Mouse (Mus musculus) cerebellum, adult (tissue): ENCODE measurements at regions not wholly inside any gene's neighbourhood (a gene's known extent, or its start where the extent isn't known, plus 50 kb on each side); places are given as distances from the start of the nearest gene placed in this dataset.

Experiments used
- ATAC-seq: cut with Nextera tagmentation; 2 replicates; pipeline ENCODE4 v1.9.2; 2017; ENCODE audit warnings: mild to moderate bottlenecking, moderate library complexity, mixed read lengths; ENCODE audit not compliant: insufficient number of reproducible peaks, low FRiP score, low TSS enrichment

DNA sequence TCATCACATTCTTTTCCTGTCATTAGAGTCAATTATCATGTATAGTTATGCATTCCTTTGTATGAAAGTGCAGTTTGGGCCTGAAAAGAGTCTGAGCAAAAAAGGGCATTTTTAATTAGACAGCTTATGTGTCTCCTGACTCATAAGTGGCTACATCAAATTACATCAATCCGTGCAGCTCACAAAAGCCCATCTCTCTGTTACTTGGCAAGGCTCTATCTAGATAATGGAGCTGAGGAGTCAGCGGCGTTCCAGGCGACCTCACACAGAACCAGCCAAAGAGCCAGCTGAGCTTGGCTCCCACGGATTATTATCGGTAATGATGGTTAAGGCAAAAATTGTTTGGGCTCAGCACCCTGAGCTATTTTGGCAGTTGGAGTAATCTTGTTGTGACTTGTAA is 176.5 kb upstream of the Fat1 start:
- ATAC-seq: 0 out of 2 replicates have a peak, but pooled peaks have one; percentile 26

DNA sequence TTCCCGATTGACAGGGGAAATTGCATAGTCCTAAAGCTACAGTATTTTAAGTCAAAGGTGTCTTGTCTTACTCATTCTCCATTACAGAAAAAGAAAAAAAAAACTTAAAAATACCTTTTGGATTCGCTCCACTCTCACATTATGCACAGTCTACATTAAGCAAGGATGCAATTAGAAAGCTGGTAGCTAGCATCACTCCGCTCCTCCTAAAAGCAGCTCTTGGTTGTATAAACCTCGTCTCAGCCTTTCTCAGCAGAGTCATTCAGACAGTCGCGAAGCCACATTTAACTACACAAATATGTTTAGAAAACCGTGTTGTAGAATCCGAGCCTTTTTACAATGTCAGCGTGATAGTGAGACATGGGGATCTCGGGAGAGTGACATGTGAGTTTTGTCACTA is 172.5 kb upstream of the Fat1 start:
- ATAC-seq: no peak

DNA sequence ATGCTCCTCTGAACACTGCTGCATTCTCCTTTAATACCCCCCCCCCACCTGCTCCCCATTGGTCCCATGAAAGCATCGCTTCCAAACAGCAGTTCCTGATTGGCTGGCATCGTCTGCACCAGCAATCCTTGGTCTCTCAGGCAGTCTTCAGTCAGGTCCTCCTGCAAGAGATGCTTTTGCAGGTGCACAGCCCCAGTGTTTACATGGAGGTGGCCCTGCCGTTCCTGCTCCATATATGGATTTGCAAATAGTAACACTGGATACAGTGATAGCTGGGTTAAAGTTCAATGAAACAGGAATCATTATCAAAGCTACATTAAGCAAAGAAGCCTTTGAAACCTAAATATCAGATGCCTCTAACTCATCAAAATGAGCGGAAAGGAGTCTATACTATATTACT is 170.1 kb upstream of the Fat1 start:
- ATAC-seq: no peak

DNA sequence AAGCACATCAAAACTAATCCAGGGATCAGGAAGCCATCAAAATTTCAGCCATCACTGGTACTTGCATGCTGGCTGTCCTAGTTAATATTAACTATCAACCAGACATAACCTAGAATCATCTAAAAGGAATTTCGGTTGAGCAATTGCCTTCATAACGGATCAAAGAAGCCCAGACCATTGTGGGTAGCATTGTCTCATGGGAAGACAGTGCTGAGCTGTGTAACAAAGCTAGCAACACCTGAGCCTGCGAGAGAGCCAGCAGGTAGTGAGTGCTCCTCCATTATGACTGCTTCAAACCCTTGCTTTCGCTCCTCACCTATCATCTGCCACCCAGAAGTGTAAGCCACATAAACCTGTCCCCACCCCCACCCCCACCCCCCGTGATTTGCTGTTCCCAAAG is 169.6 kb upstream of the Fat1 start:
- no peak for ATAC-seq

DNA sequence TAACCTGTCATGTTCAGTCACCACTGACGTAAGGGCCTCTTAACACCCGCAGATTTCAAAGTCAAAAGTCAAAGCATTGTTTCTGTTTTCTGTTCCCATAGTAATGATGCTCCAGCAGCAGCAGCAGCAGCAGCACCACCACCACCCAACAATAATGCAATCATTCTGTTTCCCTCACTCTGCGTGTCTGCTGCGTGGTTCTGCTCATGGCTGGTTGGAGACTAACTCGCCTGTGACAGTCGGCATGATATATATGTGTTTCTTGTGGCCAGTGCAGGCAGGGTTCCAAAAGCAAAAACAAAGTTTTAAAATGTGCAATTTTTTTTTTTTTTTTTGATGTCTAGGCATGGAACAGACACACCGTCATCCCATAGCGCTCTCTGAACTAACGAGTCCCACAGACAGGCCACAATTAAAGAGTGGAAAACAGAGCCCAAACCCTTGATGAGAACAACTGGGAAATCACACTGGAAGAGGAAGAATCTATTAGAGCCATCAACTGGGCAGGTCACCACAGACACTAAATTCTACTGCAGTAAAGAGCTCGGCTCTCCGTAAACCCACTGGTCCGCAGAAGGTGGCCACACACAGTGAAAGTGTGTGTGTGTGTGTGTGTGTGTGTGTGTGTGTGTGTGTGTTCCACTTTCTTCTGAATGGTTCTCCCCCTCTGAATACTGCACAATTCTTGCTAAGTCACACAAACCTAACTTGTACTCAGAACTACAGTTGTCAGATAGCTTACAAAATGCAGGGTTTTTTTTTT is 169.0 kb upstream of the Fat1 start:
- no peak for ATAC-seq

DNA sequence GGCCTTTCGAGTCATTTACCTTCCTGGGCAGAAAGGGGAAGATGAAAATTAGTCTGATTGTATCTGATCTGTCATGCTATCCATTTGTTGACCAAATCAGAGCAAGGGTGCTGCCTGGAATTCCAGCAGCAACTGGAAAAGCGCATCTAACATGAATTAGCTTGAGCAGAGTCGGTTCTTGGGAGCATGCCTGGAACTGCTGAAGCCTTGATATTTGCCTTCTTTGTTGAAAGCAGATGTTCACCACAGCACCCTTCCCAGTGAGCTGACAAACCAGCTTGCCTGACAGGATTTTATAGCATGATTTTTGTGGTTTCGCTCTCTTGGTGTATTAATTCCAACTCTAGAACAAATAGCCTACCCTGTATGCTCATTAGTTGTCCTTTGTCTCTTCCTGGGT is 168.0 kb upstream of the Fat1 start:
- ATAC-seq: no peak

DNA sequence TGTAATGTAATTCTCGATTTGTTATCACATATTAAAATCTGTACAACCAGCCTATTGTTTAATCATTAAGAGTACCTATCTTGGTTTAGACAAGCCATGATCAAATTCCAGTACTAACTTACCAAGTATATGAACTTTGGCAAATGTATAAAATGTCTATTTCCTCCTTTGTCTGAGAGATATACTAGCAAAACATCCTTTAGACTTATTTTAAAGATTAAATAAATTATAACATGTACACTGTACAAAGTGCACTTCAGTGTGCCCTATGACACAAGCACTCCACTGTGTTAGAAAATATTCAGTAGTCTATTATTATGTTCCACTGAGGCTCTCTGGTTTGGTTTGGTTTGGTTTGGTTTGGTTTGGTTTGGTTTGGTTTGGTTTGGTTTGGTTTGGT is 156.0 kb upstream of the Fat1 start:
- ATAC-seq: no peak

DNA sequence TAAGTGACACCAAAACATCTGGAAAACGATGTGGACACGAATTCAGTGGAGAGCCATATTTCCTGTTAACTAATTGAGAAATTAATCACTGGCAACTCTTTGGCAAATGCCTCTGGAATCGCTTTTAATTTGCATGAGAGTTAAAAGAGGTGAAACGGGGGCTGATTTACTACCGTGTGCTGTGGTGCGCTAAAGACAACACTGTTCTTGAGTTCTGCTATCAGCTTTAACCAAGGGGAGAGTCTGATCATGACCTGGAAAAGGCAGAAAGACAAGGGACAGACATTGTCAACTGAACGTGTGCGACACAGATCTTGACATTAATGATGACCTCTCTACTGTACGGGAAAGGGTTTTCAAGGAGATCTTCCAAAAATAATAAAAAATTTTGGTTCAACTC is 152.8 kb upstream of the Fat1 start:
- no peak for ATAC-seq

DNA sequence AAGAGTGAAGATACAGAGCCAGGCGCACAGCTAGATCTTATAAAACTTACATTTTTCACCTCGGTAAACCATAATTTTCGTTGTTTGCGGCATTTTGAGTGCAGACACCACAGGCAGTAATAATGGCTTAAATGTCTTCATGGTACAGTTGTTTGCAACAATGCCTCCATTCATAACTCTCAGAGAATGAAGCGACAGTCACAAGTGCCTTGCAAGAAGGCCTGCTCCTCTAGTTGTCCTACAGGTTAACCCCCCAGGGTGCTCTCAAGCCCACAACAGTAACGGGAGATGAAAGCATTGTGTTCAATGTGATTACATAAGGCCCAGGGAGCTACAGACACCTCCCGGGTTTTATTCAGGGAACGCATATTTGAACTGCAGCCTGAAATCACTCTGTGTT is 150.1 kb upstream of the Fat1 start:
- ATAC-seq: no peak

DNA sequence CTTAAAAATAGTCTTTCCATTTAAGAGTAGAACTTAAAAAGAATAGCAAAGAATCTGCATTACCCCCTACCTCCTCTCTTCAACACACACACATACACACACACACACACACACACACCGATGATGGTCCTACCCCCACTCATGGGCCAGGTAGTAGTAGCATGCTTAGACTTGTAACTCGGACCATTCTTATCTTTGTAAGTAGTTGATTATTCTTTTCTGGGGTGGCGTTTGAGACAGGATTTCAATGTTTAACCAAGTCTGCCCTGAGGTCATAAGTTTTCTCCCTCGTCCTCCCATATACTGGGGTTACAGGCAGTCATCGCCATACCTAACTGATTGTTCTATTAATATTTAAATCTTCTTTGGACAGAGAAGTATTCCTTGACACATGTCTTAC is 148.5 kb upstream of the Fat1 start:
- no peak for ATAC-seq

DNA sequence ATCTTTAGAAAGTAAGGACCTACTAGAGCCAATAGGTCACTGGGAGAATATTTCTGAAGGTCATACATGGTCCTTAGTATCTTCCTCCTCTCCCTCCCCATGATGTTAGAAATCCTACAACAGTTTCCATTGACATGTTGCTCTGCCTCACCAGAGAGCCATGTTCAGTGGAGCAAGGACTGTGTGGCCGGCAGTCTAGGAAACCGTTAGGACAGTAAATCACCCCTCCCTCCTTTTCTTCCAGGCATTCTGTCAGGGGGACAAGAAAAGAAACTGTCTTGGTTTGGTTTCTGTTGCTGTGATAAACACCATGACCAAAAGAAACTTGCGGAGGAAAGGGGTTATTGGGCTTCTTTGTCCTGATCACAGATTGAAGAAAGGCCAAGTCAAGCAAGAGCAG is 147.0 kb upstream of the Fat1 start:
- ATAC-seq: no peak

DNA sequence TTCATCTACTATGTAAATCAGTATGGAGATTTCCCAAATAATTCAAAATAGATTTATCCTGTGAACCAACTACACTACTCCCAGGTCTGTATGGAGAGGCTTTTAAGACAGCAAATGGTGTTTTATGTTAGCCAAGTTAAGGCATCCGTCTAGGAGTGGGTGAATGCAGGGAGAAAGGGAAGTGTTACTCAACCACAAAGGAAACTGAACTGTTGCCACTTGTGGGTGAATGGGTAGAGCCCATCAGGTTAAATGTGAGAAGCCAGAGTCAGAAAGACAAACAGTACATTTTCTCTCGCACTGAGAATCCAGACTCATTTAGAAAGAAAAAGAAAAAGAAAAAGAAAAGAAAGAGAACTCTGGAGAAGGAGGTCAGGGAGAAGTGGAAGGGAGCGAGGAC is 135.7 kb upstream of the Fat1 start:
- ATAC-seq: no peak

DNA sequence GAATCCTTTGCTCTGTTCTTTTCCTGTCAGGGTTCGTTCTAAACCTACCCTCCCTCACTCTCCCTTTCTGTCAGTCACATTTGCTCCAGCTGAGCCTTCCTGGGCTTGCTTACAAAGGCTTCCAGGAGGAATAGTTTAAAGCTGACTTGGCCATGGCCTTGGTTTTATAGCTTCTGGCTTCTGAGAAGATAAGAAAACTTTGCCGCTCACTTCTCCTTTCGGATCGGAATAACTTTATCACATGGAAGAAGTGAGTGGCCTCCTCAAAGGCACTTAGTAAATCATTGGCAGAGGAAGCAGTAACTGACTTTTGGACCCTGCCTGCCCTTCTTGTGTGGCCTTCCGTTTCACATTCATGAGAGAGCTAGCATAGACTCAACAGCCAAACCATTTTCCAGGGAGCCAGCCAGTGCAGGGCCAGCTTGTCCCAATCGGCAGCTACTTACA is 134.4 kb upstream of the Fat1 start:
- no peak for ATAC-seq

DNA sequence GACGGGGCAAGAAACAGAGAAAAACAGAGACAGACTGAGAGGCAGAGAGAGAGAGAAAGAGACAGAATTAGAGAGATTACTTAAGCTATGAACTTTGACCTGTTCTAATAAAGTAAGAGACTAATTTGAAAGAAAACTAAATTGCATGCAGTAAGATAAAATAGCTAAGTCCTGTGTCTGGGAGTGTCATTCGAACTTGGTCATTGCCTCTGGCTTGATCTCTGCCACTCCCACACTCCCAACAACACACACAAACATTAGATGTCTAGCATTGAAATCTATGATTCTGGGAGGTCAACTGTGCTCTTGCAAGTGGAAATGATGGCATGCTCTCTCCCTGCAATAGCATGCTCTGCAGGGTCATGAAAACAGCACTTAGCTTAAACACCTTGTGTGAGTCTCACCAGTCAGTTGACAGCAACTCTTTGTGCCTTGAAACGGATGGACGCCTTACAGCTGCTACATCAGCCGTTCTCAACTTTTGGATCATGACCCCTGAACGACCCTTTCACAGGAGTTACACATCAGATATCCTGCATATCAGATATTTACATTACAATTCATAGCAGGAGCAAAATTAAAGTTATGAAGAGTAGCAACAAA is 133.5 kb upstream of the Fat1 start:
- ATAC-seq: no peak

DNA sequence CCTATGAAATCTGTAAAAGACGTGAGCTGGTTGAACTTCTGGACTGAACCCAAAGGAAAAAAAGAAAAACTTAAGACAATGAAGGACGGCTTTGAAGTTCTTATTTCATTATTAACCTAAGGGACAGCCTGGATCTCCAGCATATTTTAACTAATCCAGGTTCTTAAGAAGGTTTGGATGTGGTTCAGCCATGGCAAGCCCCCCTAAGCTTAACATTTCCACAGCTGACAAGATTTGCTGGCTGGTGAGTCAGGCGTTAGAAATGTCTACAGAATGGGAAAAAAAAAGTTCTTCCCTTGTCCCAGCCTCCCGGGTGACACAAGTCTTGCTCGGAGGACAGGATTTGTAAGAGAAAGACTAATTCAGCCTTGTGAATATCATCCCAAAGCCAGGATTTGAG is 132.9 kb upstream of the Fat1 start:
- ATAC-seq: no peak

DNA sequence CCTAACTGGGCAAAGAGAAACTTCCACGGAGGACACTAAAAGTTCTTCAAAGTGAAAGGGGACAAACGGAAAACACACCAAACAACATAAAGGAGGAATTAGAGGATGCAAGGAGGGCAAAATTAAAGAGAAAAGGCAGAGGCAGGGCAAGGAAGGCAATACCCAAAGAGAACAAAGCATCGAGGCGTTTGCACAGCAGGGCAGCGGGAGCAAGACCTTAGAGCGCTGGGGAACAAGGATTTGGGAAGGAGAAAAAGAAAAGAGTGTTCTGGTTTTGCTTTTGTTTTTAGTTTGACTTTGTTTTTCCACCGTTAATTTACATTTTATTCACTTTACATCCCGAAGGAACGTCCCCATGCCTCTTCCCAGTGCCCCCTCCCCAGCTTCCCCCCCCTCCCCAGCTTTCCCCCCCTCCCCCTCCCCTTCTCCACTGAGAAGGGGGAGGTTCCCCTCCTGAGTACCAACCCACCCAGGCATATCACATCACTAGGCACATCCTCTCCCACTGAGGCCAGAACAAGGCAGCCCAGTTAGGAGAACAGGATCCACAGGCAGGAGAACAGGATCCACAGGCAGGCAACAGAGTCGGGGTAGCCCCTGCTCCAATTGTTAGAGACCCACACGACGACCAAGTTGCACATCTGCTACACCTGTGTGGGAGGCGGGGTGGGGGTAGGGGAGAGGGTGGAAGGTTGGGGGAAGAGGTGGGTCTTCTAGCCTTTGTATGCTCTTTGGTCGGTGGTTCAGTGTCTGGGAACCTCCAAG is 130.7 kb upstream of the Fat1 start:
- ATAC-seq: no peak

DNA sequence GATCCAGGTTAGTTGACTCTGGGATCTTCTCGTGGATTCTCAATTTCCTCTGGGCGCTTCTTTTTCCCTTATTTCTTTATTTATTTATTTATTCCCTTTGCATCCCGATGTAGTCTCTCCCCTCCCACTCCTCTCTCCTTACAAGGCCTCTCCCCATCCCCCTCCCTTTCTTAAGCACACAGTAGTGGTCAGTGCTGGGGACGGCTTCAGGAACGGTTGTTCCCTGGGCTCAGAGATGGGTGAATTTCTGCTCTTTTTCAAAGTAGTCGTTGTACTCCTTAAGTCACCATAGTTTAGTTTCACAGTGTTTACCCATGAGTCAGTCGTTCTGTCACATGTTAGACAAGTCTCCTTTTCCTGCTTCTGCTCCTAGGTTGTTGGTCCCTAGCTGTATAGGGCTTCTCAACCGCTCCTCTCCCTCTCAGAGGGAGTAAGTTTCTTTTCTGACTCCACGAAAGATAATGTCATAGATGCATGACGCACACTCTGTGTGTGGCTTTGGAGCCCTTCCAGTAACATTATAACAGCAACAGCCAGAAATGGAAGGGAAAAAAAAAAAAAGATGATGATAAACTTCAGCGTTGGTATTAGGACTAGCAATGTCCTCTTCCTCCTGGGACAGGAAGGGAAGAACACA is 129.9 kb upstream of the Fat1 start:
- no peak for ATAC-seq

DNA sequence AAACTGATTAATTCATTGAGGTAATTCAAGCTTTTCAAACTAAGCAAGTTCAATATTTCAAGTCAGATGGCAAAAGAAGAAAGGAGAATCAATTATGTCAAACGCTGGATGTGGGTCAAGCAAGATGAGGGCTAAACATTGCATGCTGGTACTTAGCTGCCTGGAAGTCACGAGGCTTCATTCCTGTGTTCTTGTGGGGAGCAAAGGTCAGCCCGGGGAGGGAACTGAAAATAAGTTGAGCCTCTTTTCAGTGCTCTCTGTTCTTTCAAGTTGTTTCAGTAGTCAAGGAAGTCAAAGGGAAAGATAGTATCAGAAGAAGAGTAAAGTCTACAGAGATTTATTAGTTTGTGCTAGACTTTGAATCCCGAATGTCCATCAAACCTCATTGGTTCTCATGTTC is 122.9 kb upstream of the Fat1 start:
- no peak for ATAC-seq

DNA sequence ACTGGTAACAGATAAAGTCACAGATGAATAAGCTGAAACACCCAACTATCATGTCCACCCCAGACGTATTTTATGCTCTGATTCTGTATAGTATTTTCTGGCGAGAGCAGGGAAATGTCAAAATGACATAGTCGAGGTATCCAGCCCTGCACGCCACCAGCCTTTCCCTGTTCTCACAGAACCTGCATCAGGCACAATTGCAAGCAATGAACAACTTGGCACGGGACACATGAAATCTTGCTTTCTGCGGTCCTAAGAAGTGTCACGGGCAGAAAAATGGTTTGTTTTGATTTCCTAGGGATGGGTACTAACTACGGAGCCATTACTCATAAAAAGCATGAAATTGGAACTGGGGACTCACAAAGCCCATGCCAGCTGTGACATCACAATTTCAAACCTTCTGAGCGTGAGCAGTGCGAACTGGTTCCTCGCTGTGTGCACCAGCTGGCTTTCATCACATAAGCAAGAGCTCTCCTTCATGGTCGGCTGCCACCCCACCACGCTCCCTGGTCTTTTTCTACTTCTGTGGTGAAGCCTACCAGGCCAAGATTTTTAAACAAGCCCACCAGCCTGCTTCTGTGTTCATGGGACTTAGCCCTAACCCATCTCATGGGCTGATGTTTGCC is 117.6 kb upstream of the Fat1 start:
- peak; percentile 81 for ATAC-seq

DNA sequence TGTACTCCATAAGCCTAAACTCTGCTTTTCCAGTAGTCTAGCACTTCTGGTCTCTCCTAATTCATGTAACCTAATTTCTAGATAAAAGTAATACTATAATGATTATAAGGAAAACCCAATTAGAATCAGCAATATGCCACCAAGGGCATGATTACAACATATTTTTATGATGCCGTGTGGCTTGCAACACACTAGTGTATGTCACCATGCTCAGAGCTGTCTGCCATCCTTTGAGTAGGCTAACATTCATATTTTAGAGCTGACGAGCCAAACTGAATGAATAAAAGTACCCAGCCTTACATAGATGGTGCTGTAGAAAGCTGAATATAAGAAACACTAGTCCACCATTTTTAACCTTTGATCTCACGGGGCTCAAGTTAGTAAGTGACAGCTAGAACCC is 116.0 kb upstream of the Fat1 start:
- ATAC-seq: no peak

DNA sequence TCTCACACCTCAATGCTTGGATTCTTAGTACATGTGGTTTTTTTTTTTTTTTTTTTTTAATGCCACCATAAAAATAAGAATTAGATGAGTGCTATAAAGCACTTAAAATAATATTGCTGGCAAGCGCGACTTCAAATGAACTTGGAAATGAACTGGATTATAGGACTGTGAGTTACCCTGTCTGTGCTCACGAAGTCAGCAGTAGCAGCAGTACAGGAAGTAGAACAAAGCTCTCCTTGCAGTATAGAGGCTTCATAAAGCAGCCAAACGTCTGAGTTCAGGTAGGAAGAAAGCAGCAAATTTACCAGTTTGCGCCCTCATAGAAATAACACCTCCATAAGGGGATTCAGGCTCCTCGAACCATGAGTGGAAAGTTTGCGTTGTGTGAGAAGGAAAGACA is 115.6 kb upstream of the Fat1 start:
- ATAC-seq: no peak
